Mouse (Mus musculus): ENCODE measurements around the gene Magee1.
"Not testable (repeated sequence)": the region's sequence is repeated elsewhere in the genome, so short reads cannot be mapped to it uniquely, and the experiment has no call there.

Gene Magee1

GRCm38 (mm10) chrX:105120275-105121226 is at the start of gene Magee1:
Magee1 (plus strand) TSS chrX:105120378.
- DNase-seq (ENCODE audit: extremely low spot score, low read depth, low spot score), result no peak

DNA sequence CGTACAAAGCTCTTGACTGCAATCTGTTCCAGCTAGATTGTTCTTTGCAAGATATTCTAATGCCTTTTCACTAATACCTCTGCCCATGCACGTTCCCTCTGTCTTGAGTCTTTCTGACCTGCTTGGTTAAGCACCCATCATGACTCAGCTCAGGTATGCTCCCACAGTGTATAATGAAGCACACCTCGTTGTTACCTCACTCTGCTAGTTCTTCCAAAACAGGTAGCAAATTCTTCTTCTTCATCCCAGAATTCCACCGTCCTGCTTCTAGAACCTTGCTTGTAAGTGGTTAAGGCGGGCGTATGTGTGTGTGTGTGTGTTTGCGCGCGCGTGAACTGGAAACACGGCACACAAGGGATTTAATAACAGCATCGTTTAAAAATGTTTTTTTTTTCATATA is 41.0 kb upstream of the Magee1 start:
- no peak for DNase-seq (ENCODE audit: extremely low spot score, low read depth, low spot score)

- DNase-seq (ENCODE audit: extremely low spot score, low read depth, low spot score), result peak; percentile 70
Measured at GRCm38 (mm10) chrX:105079615-105080092, 40.5 kb upstream of the Magee1 start, which contains the start of gene Pbdc1. Pbdc1 (plus strand) TSS chrX:105079756.

DNA sequence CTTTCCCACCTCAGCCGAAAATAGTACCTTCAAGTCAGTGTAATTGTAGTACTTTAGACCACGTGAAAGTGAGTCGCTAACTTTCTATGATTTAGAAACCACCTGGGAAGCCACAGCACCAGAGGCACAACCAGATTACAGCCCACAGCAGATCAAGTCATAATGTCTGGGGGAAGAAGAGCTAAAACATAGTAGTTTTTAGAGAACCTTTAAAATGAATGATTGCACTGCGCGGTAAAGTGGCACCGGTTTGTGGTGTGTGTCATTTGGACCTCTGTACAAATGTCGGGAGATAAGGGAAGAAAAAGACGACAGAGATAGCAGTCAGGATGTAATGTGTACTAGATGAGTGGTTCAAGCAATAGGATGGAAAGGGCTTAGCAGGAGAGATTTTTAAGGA is 40.1 kb upstream of the Magee1 start:
- DNase-seq (ENCODE audit: extremely low spot score, low read depth, low spot score), result no peak

DNA sequence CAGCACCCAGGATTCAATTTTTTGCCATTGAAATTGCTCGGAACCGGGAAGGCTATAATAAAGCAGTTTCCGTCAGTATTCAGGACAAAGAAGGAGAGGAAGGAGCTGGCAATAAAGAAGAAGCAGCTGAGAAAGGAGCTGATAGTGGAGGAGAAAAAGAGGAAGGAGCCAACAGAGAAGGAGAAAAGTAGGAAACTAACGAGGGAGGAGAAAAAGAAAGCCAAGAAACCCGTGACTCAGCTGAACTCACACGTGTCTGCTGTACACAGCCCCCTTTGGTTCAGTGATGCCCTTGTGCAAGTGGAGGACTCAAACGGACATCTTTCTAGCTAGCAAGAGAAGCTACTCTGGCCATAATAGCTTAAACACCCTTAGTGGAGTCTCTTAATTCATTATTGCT is 37.2 kb upstream of the Magee1 start:
- DNase-seq (ENCODE audit: extremely low spot score, low read depth, low spot score), result not testable (repeated sequence)

- DNase-seq (ENCODE audit: extremely low spot score, low read depth, low spot score), result no peak
Measured at GRCm38 (mm10) chrX:105104175-105104574, 16.0 kb upstream of the Magee1 start.

DNA sequence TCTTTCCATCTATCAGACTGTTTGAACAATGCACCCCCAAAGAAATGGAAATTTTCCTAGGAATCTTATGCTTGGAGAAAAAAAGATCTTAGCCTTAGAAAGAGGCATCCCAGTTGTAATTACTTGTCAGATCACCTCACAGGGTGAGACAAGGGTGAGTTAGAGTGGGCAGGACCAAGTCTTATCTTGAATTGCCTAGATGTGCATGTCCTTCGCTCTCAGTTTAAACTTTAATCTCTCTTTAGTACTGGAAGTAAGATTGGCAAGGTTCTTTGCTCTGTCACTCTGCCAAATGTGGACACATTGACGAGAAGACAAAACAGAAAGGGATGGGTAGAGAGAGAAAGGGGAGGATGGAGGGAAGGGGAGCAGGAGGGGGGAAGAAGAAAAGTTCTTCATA is 5.2 kb upstream of the Magee1 start:
- no peak for DNase-seq (ENCODE audit: extremely low spot score, low read depth, low spot score)

- DNase-seq (ENCODE audit: extremely low spot score, low read depth, low spot score), result no peak
Measured at GRCm38 (mm10) chrX:105121227-105121865, 1.2 kb downstream of the Magee1 start.

- DNase-seq (ENCODE audit: extremely low spot score, low read depth, low spot score), result no peak
Measured at GRCm38 (mm10) chrX:105124903-105125302, 4.7 kb downstream of the Magee1 start.

GRCm38 (mm10) chrX:105151872-105152461 is 31.8 kb downstream of the Magee1 start:
- no peak for DNase-seq (ENCODE audit: extremely low spot score, low read depth, low spot score)

- not testable (repeated sequence) for DNase-seq (ENCODE audit: extremely low spot score, low read depth, low spot score)
Measured at GRCm38 (mm10) chrX:105165007-105165406, 44.8 kb downstream of the Magee1 start.

GRCm38 (mm10) chrX:105167217-105167616 is 47.0 kb downstream of the Magee1 start:
- DNase-seq (ENCODE audit: extremely low spot score, low read depth, low spot score), result no peak
